Mouse (Mus musculus): ENCODE data around the gene Krt28.

The Krt28 gene

GRCm38 (mm10) chr11:99316543-99316942, 58.2 kb downstream of the Krt28 start:
- no peak for TF ChIP-seq GATA4 (IDR thresholded peaks at IDR 0.05; ENCODE audit: insufficient replicate concordance, low read length)

Measured in liver, adult (tissue).